Mouse (Mus musculus) liver, embryonic 16.5 days (tissue): Measurements from ENCODE around the gene Fem1b. TPM values are rescaled to one million over a fixed set of nuclear protein-coding genes. Genes with fewer than 3 reads are reported as not detected.
A peak's percentile ranks its signal among the peaks of the same experiment; 100 is the strongest.

ENCODE experiments used
- ATAC-seq: fragments of 200-750 bp; cut with Nextera tagmentation; 2 replicates; pipeline ENCODE4 v1.8.0; 2017; ENCODE audit warnings: low read depth, mild to moderate bottlenecking, moderate number of reproducible peaks, moderate library complexity
- H3K27ac ChIP-seq: fragments of 300-500 bp; sonication (generic); 2 replicates; pipeline ENCODE4 v1.5.1; 2014; ENCODE audit warnings: mild to moderate bottlenecking, low read length
- H3K27me3 ChIP-seq: fragments of 300-500 bp; sonication (generic); 2 replicates; pipeline ENCODE4 v1.6.1; 2014; ENCODE audit warnings: low read depth, low read length, mixed read lengths; ENCODE audit not compliant: control insufficient read depth, insufficient read depth
- H3K36me3 ChIP-seq: fragments of 300-500 bp; sonication (generic); 2 replicates; pipeline ENCODE4 v1.6.1; 2014; ENCODE audit warnings: mild to moderate bottlenecking; ENCODE audit not compliant: control insufficient read depth, insufficient read depth
- H3K4me1 ChIP-seq: fragments of 300-500 bp; sonication (generic); 2 replicates; pipeline ENCODE4 v1.6.1; 2014; ENCODE audit warnings: low read depth, low read length, mixed read lengths; ENCODE audit not compliant: control insufficient read depth
- H3K4me2 ChIP-seq: fragments of 300-500 bp; sonication (generic); 2 replicates; pipeline ENCODE4 v1.6.1; 2014; ENCODE audit warnings: low read depth, low read length, mixed read lengths
- H3K4me3 ChIP-seq: fragments of 300-500 bp; sonication (generic); 2 replicates; pipeline ENCODE4 v1.5.1; 2014; ENCODE audit warnings: low read depth, mild to moderate bottlenecking, low read length
- H3K9ac ChIP-seq: fragments of 300-500 bp; sonication (generic); 2 replicates; pipeline ENCODE4 v1.6.1; 2014; ENCODE audit warnings: low read depth, low read length
- H3K9me3 ChIP-seq: fragments of 300-500 bp; sonication (generic); replicated peaks from 2 replicates; pipeline ENCODE4 v1.6.1; 2016; ENCODE audit warnings: low read length; ENCODE audit not compliant: control insufficient read depth
- WGBS: fragments of 180-500 bp; shearing (Covaris S2); extraction: QIAGEN DNeasy Blood & Tissue Kit; methylation state at CpG from one replicate; pipeline ENCODE4 v1.1.7; 2014; ENCODE audit not compliant: insufficient replicate concordance; 5-methylcytosine and 5-hydroxymethylcytosine counted together
- polyA plus RNA-seq: library from polyadenylated mRNA; unstranded; fragments of >200 nt; fragmentation: Nextera tagmentation; extraction: Ambion mirVana; gene quantifications from 2 replicates; pipeline ENCODE4 v1.2.1, GENCODE M21; 2015

Fem1b gene
- polyA plus RNA-seq, 1 experiment from 2014 or later = 8.0 TPM

DNA sequence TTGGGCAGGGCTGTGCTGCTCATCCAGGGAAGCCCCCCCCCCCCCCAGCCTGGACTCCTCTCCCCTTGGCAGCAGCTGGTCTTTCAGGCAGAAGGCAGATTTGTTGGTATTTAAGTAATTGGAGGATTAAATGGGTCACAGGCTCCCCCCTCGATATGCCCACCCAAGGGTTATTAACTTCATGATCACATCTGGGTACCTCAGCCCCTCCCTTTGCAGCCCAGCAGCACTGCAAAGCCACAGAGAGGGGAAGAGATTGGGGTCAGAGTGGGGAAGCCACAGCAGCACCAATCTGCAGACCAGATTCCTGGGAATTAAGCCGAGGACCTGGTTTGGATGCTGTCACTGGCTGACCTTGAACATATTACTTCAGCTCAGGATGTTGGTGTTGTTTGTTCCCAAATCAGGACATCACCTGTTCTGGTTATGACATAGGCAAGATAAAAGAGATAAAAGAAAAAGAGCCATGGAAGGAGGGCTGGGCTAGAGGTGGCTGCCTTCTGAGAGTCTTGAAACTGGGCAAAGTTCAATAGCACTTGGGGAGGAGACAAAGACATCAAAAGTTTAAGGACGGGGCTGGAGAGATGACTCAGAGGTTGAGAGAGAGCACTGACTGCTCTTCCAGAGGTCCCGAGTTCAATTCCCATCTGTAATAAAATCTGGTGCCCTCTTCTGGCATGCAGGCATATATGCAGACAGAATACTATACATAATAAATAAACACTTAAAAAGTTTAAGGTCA is 24.1 kb upstream of the Fem1b start:
- Histone ChIP-seq H3K4me3 (no peak overlapping the region), H3K27ac (no peak overlapping the region), H3K4me1 (peaks cover 23% of the 10 kb centered on the region), H3K4me2 (no peak overlapping the region), H3K9me3 (no peaks in the 10 kb centered on the region), H3K36me3 (no peaks in the 10 kb centered on the region), H3K9ac (no peak overlapping the region), H3K27me3 (no peaks in the 10 kb centered on the region)
- no peak for ATAC-seq
- WGBS = 43% methylated on average over 4 of the region's 4 CpGs

DNA sequence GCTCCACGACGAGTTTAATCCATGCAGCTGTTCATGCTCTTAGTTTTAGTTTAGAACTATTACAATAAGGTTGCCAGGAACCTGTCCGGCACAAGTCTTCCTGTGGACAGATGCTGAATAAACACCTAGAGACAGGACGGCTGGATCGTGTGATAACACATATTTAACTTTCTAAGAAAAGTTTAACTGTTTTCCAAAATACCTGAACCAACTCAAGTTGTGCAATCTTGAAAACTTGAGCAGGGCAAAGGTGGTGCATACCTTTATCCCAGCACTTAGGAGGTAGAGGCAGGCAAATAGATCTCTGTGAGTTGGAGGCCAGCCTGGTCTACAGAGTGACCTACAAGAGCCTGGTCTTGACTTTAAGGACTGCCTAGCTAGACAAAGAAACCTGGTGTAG is 23.2 kb upstream of the Fem1b start:
- H3K27ac ChIP-seq = no peak overlapping the region
- no peak overlapping the region for H3K4me2 ChIP-seq
- H3K4me1 ChIP-seq = peaks cover 20% of the 10 kb centered on the region
- H3K36me3 ChIP-seq = no peaks in the 10 kb centered on the region
- H3K27me3 ChIP-seq = no peaks in the 10 kb centered on the region
- H3K4me3 ChIP-seq = no peak overlapping the region
- H3K9ac ChIP-seq = no peak overlapping the region
- ATAC-seq = no peak
- H3K9me3 ChIP-seq = no peaks in the 10 kb centered on the region
- 56% methylated on average over 5 of the region's 5 CpGs for WGBS

DNA sequence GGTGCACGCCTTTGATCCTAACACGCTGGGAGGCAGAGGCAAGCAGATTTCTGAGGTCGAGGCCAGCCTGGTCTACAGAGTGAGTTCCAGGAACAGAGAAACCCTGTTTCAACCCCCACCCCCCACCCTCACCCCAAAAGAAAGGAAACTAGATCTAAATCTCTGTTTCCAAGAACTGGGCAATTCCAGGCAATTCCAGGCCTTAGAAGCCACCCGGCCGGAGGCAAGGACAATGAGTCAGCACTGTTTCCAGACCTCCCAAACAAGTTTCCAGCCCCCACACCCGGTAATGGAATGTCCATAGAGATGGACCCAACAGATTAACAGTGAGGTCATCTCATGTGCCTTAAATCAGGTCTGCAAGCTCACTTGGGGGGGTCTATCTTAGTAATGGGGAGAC is 18.1 kb upstream of the Fem1b start:
- WGBS = 59% methylated on average over 6 of the region's 6 CpGs
- no peak for ATAC-seq
- Histone ChIP-seq H3K4me1 (peaks cover 21% of the 10 kb centered on the region), H3K27me3 (no peaks in the 10 kb centered on the region), H3K4me2 (no peak overlapping the region), H3K9ac (no peak overlapping the region), H3K4me3 (no peak overlapping the region), H3K9me3 (no peaks in the 10 kb centered on the region), H3K36me3 (no peaks in the 10 kb centered on the region), H3K27ac (no peak overlapping the region)

DNA sequence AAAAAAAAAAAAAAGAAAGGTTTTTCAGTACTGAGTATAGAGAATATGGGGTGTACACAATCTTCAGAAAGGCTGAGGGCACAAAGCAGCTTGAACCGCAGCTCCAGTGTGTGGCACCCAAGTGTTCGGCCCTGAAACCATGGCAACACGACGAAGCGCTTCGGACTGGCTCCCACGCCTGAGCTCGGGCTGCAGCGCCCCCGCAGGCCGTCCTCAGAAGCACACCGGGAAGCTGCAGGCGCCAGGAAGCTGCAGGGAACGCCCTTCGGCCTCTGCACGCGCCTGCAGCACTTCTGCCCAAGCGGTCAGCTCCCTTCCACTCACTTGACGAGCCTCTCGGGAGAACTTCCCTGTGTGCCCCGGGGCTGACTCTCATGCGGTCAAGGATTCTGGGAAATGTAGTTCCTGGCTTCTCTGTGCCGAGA is 16.9 kb upstream of the Fem1b start:
- Histone ChIP-seq H3K36me3 (no peaks in the 10 kb centered on the region), H3K4me3 (peak overlapping the region; percentile 57), H3K4me1 (peaks cover 21% of the 10 kb centered on the region), H3K9me3 (no peaks in the 10 kb centered on the region), H3K9ac (no peak overlapping the region), H3K27ac (peak overlapping the region; percentile 59), H3K27me3 (no peaks in the 10 kb centered on the region), H3K4me2 (peak overlapping the region; percentile 72)
- under 1% methylated on average over 23 of the region's 23 CpGs for WGBS
- ATAC-seq = peak; percentile 88

DNA sequence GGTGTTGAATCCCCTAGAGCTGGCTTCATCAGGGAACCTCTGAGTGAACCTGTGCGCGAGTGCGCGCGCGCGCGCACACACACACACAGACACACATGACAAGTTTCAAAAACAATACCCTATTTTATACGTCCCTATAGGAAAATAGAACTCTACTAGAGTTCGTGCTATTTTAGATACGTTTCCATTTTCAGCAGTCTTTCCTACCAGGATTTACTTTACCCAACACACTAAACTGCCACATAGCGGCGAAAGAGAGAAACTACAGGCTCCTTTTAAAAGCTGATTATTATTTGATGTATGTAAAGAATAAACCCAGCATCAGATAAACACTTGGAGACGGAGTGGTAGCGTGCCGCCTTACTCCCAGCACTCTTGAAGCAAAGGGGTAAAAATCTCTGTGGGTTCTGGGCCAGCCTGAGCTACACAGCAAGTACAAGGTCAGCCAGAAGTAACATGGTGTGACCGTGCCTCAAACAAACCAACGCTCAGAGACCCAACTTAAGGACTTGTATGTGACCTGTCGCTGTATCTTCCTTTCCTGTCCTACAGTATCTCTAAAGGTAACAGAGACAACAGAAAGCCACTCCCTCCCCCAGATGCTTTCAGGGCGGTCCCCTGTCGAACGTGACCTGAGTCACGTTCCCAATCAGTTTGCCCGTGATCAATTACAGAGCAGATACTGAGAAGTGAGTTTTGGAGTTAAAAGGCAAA is 16.4 kb upstream of the Fem1b start:
- peaks cover 21% of the 10 kb centered on the region for H3K4me1 ChIP-seq
- peak overlapping the region; percentile 59 for H3K27ac ChIP-seq
- peak overlapping the region; percentile 57 for H3K4me3 ChIP-seq
- WGBS = 10% methylated on average over 24 of the region's 24 CpGs
- H3K27me3 ChIP-seq = no peaks in the 10 kb centered on the region
- H3K36me3 ChIP-seq = no peaks in the 10 kb centered on the region
- ATAC-seq = peak; percentile 34
- no peaks in the 10 kb centered on the region for H3K9me3 ChIP-seq
- peak overlapping the region; percentile 72 for H3K4me2 ChIP-seq
- H3K9ac ChIP-seq = peak overlapping the region; percentile 15

DNA sequence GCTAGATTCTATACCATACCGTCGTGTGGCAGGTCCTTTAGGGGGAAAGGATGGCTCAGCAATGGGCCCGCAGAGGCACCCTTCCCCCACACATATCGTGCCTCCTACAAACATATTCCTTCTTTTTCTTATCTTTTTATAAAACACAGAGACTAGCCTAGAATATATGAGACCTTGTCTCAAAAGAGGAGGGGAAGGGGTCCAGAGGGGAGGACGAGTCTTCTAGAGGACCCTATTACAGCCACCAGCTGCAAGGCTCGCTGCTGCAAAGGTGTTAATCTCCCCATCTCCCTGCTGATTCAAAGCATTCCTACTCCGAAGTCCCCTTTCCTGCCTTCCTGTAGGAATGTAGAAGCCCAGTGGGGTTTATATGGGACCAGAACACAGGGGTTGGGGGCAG is 14.7 kb upstream of the Fem1b start:
- no peak for ATAC-seq
- WGBS = 37% methylated on average over 7 of the region's 7 CpGs
- Histone ChIP-seq H3K36me3 (no peaks in the 10 kb centered on the region), H3K27me3 (no peaks in the 10 kb centered on the region), H3K9me3 (no peaks in the 10 kb centered on the region), H3K4me1 (peaks cover 21% of the 10 kb centered on the region), H3K27ac (no peak overlapping the region), H3K9ac (no peak overlapping the region), H3K4me2 (no peak overlapping the region), H3K4me3 (no peak overlapping the region)

DNA sequence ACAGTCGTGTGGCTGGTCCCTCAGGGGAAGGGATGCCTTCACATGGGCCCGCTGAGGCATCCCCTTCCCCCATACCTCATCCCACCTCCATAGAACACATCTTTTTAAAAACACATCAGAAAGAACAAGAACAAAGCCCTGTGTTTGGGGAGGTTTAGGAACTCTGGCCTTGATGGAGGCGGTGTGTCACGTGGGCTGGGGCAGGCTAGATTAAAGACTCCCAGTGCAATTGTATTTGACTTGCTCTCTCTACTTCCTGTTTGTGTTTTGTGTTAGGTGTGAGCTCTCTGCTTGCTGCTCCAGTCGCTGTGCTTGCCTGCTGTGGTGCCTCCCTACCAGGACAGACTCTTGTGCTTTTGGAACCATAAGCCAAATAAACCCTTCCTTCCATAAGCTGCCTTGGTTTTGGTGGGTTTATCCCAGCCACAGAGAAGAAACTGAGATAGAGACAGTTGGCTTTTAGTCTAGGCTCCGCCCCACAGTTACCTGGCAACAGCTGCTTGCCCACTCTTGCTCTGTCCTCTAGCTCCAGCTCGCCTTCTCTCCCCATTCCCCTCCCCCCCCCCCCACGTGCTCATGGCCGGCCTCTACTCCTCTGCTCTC is 14.2 kb upstream of the Fem1b start:
- Histone ChIP-seq H3K4me2 (no peak overlapping the region), H3K9ac (no peak overlapping the region), H3K4me1 (peaks cover 21% of the 10 kb centered on the region), H3K4me3 (no peak overlapping the region), H3K9me3 (no peaks in the 10 kb centered on the region), H3K27me3 (no peaks in the 10 kb centered on the region), H3K27ac (no peak overlapping the region), H3K36me3 (no peaks in the 10 kb centered on the region)
- no peak for ATAC-seq
- WGBS = 28% methylated on average over 8 of the region's 9 CpGs

DNA sequence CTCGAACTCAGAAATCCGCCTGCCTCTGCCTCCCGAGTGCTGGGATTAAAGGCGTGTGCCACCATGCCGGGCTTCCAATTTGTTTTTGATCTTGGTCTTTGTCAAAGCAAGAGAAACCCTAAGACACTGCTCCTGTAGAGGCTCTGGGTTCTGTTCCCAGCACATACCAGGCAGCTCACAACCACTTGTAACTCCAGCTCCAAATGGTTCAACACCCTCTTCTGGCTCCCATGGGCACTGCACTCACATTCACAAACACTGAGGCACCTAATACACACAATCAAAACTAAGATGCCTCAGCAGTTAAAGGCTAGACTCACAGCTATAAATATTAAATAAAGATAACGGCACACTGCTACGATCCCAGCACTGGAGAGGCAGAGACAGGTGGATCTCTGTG is 10.1 kb upstream of the Fem1b start:
- H3K27me3 ChIP-seq = no peaks in the 10 kb centered on the region
- 89% methylated on average over 7 of the region's 7 CpGs for WGBS
- H3K9me3 ChIP-seq = no peaks in the 10 kb centered on the region
- no peak overlapping the region for H3K27ac ChIP-seq
- no peaks in the 10 kb centered on the region for H3K36me3 ChIP-seq
- H3K4me3 ChIP-seq = no peak overlapping the region
- no peak overlapping the region for H3K9ac ChIP-seq
- H3K4me1 ChIP-seq = peaks cover 10% of the 10 kb centered on the region
- no peak overlapping the region for H3K4me2 ChIP-seq
- no peak for ATAC-seq

DNA sequence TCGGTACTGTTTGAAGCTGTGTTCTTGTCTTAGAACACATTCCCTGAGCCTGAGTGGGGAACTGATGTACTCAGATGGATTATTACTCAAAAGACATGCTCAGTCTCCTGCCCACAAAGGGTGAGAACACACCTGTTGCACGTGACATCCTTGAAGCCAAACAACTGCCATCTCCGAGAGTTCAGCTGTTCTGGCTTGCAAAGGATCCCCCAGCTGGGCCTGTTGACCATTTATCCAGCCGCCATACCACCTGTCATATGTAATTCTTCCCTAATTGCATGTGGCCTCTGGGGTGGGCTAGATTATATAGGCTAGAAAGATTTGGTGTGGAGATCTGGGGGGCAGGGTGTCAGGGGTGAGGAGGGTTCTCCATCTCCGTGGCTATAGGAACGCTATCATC is 9.1 kb upstream of the Fem1b start:
- Histone ChIP-seq H3K4me1 (peaks cover under 1% of the 10 kb centered on the region; the same call in 1 of the 2 replicates), H3K36me3 (no peaks in the 10 kb centered on the region), H3K9ac (no peak overlapping the region), H3K27ac (no peak overlapping the region), H3K27me3 (no peaks in the 10 kb centered on the region), H3K9me3 (no peaks in the 10 kb centered on the region), H3K4me3 (no peak overlapping the region), H3K4me2 (no peak overlapping the region)
- no peak for ATAC-seq
- WGBS = 63% methylated on average over 6 of the region's 6 CpGs
